Comparison of ENCODE assay signal across 8 mouse cellular contexts in genomic region chr11:53457372-53457954, GRCm38 (mm10). TPM values are rescaled to one million over a fixed set of nuclear protein-coding genes. Genes with fewer than 3 reads are reported as not detected.
DNase-seq lines count a peak whose midpoint lies in the region; ATAC-seq and TF ChIP-seq lines count a peak whose summit lies in the region.

No protein-coding gene starts in this region.

- intact Hi-C loops in left cerebral cortex, postnatal 25 days (cut with DNase I): no loop called here
- intact Hi-C loops in left cerebral cortex, postnatal 36 days (cut with DNase I): no loop called here

- ATAC-seq in lung, embryonic 14.5 days (ENCODE audit: insufficient read depth): peak; percentile 48; the same call in 1 of the 2 replicates
- peak; percentile 27; the same call in 1 of the 2 replicates for ATAC-seq in embryonic facial prominence, embryonic 11.5 days (replicated peaks; ENCODE audit: insufficient number of reproducible peaks, low FRiP score, low TSS enrichment, low read depth)
- peak; percentile 29 for ATAC-seq in intestine, embryonic 16.5 days
- no peak; the same call in 1 of the 2 replicates for ATAC-seq in midbrain, embryonic 14.5 days (ENCODE audit: low FRiP score, low TSS enrichment)

- no peak overlapping the region for H3K27ac ChIP-seq in lung, embryonic 14.5 days (ENCODE audit: low read depth)
- H3K27ac ChIP-seq in embryonic facial prominence, embryonic 11.5 days (replicated peaks; ENCODE audit: low read depth, low read length): no peak overlapping the region
- no peak overlapping the region for H3K27ac ChIP-seq in intestine, embryonic 16.5 days (ENCODE audit: low read length)
- no peak overlapping the region for H3K27ac ChIP-seq in midbrain, embryonic 14.5 days (replicated peaks; ENCODE audit: low read depth, low read length)

- 6% methylated on average over 29 of the region's 29 CpGs for WGBS in lung, embryonic 14.5 days
- WGBS in embryonic facial prominence, embryonic 11.5 days: 5% methylated on average over 29 of the region's 29 CpGs
- whole genome bisulfite sequencing in intestine, embryonic 16.5 days: 10% methylated on average over 29 of the region's 29 CpGs
- WGBS in midbrain, embryonic 14.5 days: 6% methylated on average over 29 of the region's 29 CpGs

- TF ChIP-seq CTCF in lung, embryonic 14.5 days (IDR thresholded peaks at IDR 0.05; ENCODE audit: low read depth): peak; percentile 53

- H3K36me3 ChIP-seq in lung, embryonic 14.5 days (ENCODE audit: insufficient read depth): no peaks in the 10 kb centered on the region
- no peaks in the 10 kb centered on the region for H3K36me3 ChIP-seq in embryonic facial prominence, embryonic 11.5 days (replicated peaks; ENCODE audit: control insufficient read depth, insufficient read depth, low read depth, low read length)
- H3K36me3 ChIP-seq in intestine, embryonic 16.5 days (ENCODE audit: control insufficient read depth, insufficient read depth, low read length): no peaks in the 10 kb centered on the region
- H3K36me3 ChIP-seq in midbrain, embryonic 14.5 days (ENCODE audit: control insufficient read depth, insufficient read depth, low read length): no peaks in the 10 kb centered on the region

- peak overlapping the region; percentile 54 for H3K4me3 ChIP-seq in lung, embryonic 14.5 days (ENCODE audit: low read depth, low read length)
- peak overlapping the region; percentile 51 for H3K4me3 ChIP-seq in embryonic facial prominence, embryonic 11.5 days (ENCODE audit: low read depth, low read length)
- H3K4me3 ChIP-seq in intestine, embryonic 16.5 days (ENCODE audit: low read length): peak overlapping the region; percentile 63
- peak overlapping the region; percentile 39 for H3K4me3 ChIP-seq in midbrain, embryonic 14.5 days (replicated peaks; ENCODE audit: low read depth, low read length)

- H3K27me3 ChIP-seq in lung, embryonic 14.5 days (ENCODE audit: insufficient read depth, low read length): peaks cover 19% of the 10 kb centered on the region
- H3K27me3 ChIP-seq in embryonic facial prominence, embryonic 11.5 days (ENCODE audit: control insufficient read depth, insufficient read depth, low read length): peaks cover 16% of the 10 kb centered on the region
- H3K27me3 ChIP-seq in intestine, embryonic 16.5 days (replicated peaks; ENCODE audit: control insufficient read depth, insufficient read depth, low read length): peaks cover 10% of the 10 kb centered on the region
- H3K27me3 ChIP-seq in midbrain, embryonic 14.5 days (ENCODE audit: control insufficient read depth, insufficient read depth, low read length): peaks cover 43% of the 10 kb centered on the region

- peak; percentile 46 for DNase-seq in lung, embryonic 14.5 days
- DNase-seq in lung, postnatal 14 days: no peak
- DNase-seq in embryonic facial prominence, embryonic 11.5 days (ENCODE audit: low spot score): peak; percentile 22
- DNase-seq in midbrain, embryonic 14.5 days: peak; percentile 4
- no peak for DNase-seq in left cerebral cortex, postnatal 25 days (ENCODE audit: low spot score in 2 of 2)
- DNase-seq in adipocyte (ENCODE audit: low spot score): no peak
- no peak for DNase-seq in left cerebral cortex, postnatal 36 days (ENCODE audit: low spot score in 2 of 2)

- H3K4me1 ChIP-seq in lung, embryonic 14.5 days (ENCODE audit: insufficient read depth): no peaks in the 10 kb centered on the region
- no peaks in the 10 kb centered on the region for H3K4me1 ChIP-seq in embryonic facial prominence, embryonic 11.5 days (ENCODE audit: control insufficient read depth, insufficient read depth, low read length)
- H3K4me1 ChIP-seq in intestine, embryonic 16.5 days (ENCODE audit: control insufficient read depth, insufficient read depth, low read length): no peaks in the 10 kb centered on the region
- H3K4me1 ChIP-seq in midbrain, embryonic 14.5 days (ENCODE audit: control insufficient read depth, insufficient read depth, low read length): 0 out of 2 replicates have a peak, but pooled peaks cover 3% of the 10 kb centered on the region

- H3K4me2 ChIP-seq in lung, embryonic 14.5 days: peak overlapping the region; percentile 89
- H3K4me2 ChIP-seq in embryonic facial prominence, embryonic 11.5 days (ENCODE audit: low read depth, low read length): peak overlapping the region; percentile 84
- H3K4me2 ChIP-seq in intestine, embryonic 16.5 days (ENCODE audit: low read depth, low read length): peak overlapping the region; percentile 91
- H3K4me2 ChIP-seq in midbrain, embryonic 14.5 days (ENCODE audit: low read length): peak overlapping the region; percentile 75

- no peaks in the 10 kb centered on the region for H3K9me3 ChIP-seq in lung, embryonic 14.5 days (ENCODE audit: low read depth, low read length)
- no peaks in the 10 kb centered on the region for H3K9me3 ChIP-seq in embryonic facial prominence, embryonic 11.5 days (replicated peaks; ENCODE audit: control insufficient read depth, low read length)
- no peaks in the 10 kb centered on the region for H3K9me3 ChIP-seq in intestine, embryonic 16.5 days (ENCODE audit: control insufficient read depth, low read length)
- H3K9me3 ChIP-seq in midbrain, embryonic 14.5 days (ENCODE audit: control insufficient read depth, low read length): no peaks in the 10 kb centered on the region

- peak overlapping the region; percentile 57 for H3K9ac ChIP-seq in lung, embryonic 14.5 days
- peak overlapping the region; percentile 67 for H3K9ac ChIP-seq in embryonic facial prominence, embryonic 11.5 days (replicated peaks; ENCODE audit: low read length)
- H3K9ac ChIP-seq in intestine, embryonic 16.5 days (ENCODE audit: low read depth, low read length): peak overlapping the region; percentile 77
- peak overlapping the region; percentile 52 for H3K9ac ChIP-seq in midbrain, embryonic 14.5 days (replicated peaks; ENCODE audit: low read length)

RNA-seq across cellular contexts. Expression of gene Shroom1, which starts 0.5 kb away (rescaled TPM):
- 1.9 and 2.4 TPM in 2 replicates for polyA plus RNA-seq in lung, embryonic 14.5 days (2014; fragmentation: Nextera tagmentation; extraction: Ambion mirVana)
- 2.3 and 3.3 TPM in 2 replicates for polyA plus RNA-seq in embryonic facial prominence, embryonic 11.5 days (2014; fragmentation: Nextera tagmentation; extraction: Ambion mirVana)
- polyA plus RNA-seq in intestine, embryonic 16.5 days (2015; fragmentation: Nextera tagmentation; extraction: Ambion mirVana): 1.3 and 1.4 TPM in 2 replicates
- polyA plus RNA-seq in midbrain, embryonic 14.5 days (2014; fragmentation: Nextera tagmentation; extraction: Ambion mirVana): 1.5 and 1.9 TPM in 2 replicates
- total RNA-seq in left cerebral cortex, postnatal 25 days (2021): 1 to 10 TPM; 4.0 to 4.5 TPM
- 1 to 10 TPM; 5.3 to 5.5 TPM for total RNA-seq in left cerebral cortex, postnatal 36 days (2021)

RNA-seq across cellular contexts. Expression of gene Gm10447, which starts 0.6 kb away (rescaled TPM):
- not detected in 2 replicates for polyA plus RNA-seq in lung, embryonic 14.5 days (2014; fragmentation: Nextera tagmentation; extraction: Ambion mirVana)
- polyA plus RNA-seq in embryonic facial prominence, embryonic 11.5 days (2014; fragmentation: Nextera tagmentation; extraction: Ambion mirVana): 0.14 TPM in 1 of 2 replicates, not detected in the other
- polyA plus RNA-seq in intestine, embryonic 16.5 days (2015; fragmentation: Nextera tagmentation; extraction: Ambion mirVana): 0.06 and 0.07 TPM in 2 replicates
- not detected in 2 replicates for polyA plus RNA-seq in midbrain, embryonic 14.5 days (2014; fragmentation: Nextera tagmentation; extraction: Ambion mirVana)
- under 1 TPM; 0.32 to 0.34 TPM for total RNA-seq in left cerebral cortex, postnatal 25 days (2021)
- under 1 TPM; 0.22 to 0.34 TPM for total RNA-seq in left cerebral cortex, postnatal 36 days (2021)

RNA-seq across cellular contexts. Expression of gene Gm9837, which starts 12.8 kb away (rescaled TPM):
- not detected in 2 replicates for polyA plus RNA-seq in lung, embryonic 14.5 days (2014; fragmentation: Nextera tagmentation; extraction: Ambion mirVana)
- polyA plus RNA-seq in embryonic facial prominence, embryonic 11.5 days (2014; fragmentation: Nextera tagmentation; extraction: Ambion mirVana): not detected in 2 replicates
- polyA plus RNA-seq in intestine, embryonic 16.5 days (2015; fragmentation: Nextera tagmentation; extraction: Ambion mirVana): not detected in 2 replicates
- polyA plus RNA-seq in midbrain, embryonic 14.5 days (2014; fragmentation: Nextera tagmentation; extraction: Ambion mirVana): not detected in 2 replicates
- not detected for total RNA-seq in left cerebral cortex, postnatal 25 days (2021)
- not detected for total RNA-seq in left cerebral cortex, postnatal 36 days (2021)

RNA-seq across cellular contexts. Expression of gene Gm9945, which starts 22.5 kb away (rescaled TPM):
- polyA plus RNA-seq in lung, embryonic 14.5 days (2014; fragmentation: Nextera tagmentation; extraction: Ambion mirVana): not detected in 2 replicates
- not detected in 2 replicates for polyA plus RNA-seq in embryonic facial prominence, embryonic 11.5 days (2014; fragmentation: Nextera tagmentation; extraction: Ambion mirVana)
- polyA plus RNA-seq in intestine, embryonic 16.5 days (2015; fragmentation: Nextera tagmentation; extraction: Ambion mirVana): not detected in 2 replicates
- not detected in 2 replicates for polyA plus RNA-seq in midbrain, embryonic 14.5 days (2014; fragmentation: Nextera tagmentation; extraction: Ambion mirVana)
- total RNA-seq in left cerebral cortex, postnatal 25 days (2021): 1 to 10 TPM; 3.3 TPM
- total RNA-seq in left cerebral cortex, postnatal 36 days (2021): 1 to 10 TPM; 2.6 to 3.4 TPM

RNA-seq across cellular contexts. Expression of gene Sowaha, which starts 22.6 kb away (rescaled TPM):
- 0.17 and 0.18 TPM in 2 replicates for polyA plus RNA-seq in lung, embryonic 14.5 days (2014; fragmentation: Nextera tagmentation; extraction: Ambion mirVana)
- polyA plus RNA-seq in embryonic facial prominence, embryonic 11.5 days (2014; fragmentation: Nextera tagmentation; extraction: Ambion mirVana): 1.5 and 2.3 TPM in 2 replicates
- 0.31 and 0.32 TPM in 2 replicates for polyA plus RNA-seq in intestine, embryonic 16.5 days (2015; fragmentation: Nextera tagmentation; extraction: Ambion mirVana)
- polyA plus RNA-seq in midbrain, embryonic 14.5 days (2014; fragmentation: Nextera tagmentation; extraction: Ambion mirVana): 0.50 and 0.69 TPM in 2 replicates
- total RNA-seq in left cerebral cortex, postnatal 25 days (2021): 10 to 100 TPM; 79.1 to 79.3 TPM
- 10 to 100 TPM; 59.1 to 81.6 TPM for total RNA-seq in left cerebral cortex, postnatal 36 days (2021)

Comparison
In these comparisons a context has a peak if more than half of its experiments do, and no peak if none do; other contexts are left out.
1. DNase-seq: peak in lung, embryonic 14.5 days (single experiment), embryonic facial prominence, embryonic 11.5 days (single experiment) and midbrain, embryonic 14.5 days (single experiment); none in lung, postnatal 14 days (single experiment), left cerebral cortex, postnatal 25 days (0 of 2), adipocyte (single experiment) and left cerebral cortex, postnatal 36 days (0 of 2).
2. Peak in every context shown above with its lines, with median percentiles within 50 percentile points of each other: H3K4me2 ChIP-seq, H3K4me3 ChIP-seq and H3K9ac ChIP-seq.